Mouse (Mus musculus) bone marrow, adult 2 months (tissue): ENCODE results near the gene Traf5. TPM values are rescaled to one million over a fixed set of nuclear protein-coding genes. Genes with fewer than 3 reads are reported as not detected.

Experiments used
- H3K27ac ChIP-seq: fragments of 200-500 bp; 2 replicates; pipeline ENCODE4 v1.5.1; 2012; ENCODE audit warnings: low read depth, mild to moderate bottlenecking, control low read depth, inconsistent platforms, low read length; ENCODE audit not compliant: control insufficient read depth, poor library complexity, insufficient read depth
- H3K4me1 ChIP-seq: fragments of 200-500 bp; 2 replicates; pipeline ENCODE4 v1.6.1; 2011; ENCODE audit warnings: low read length; ENCODE audit not compliant: control insufficient read depth, insufficient read depth
- H3K4me3 ChIP-seq: fragments of 200-500 bp; replicated peaks from 2 replicates; pipeline ENCODE3; 2011; ENCODE audit warnings: mild to moderate bottlenecking, low read depth, low read length, control low read depth; ENCODE audit not compliant: control insufficient read depth
- CTCF ChIP-seq: fragments of 200-500 bp; IDR thresholded peaks from 2 replicates; pipeline ENCODE4 v1.5.1; 2011; ENCODE audit warnings: low read length, control low read depth; ENCODE audit not compliant: control insufficient read depth, insufficient read depth
- POLR2A ChIP-seq: fragments of 200-500 bp; IDR thresholded peaks from 2 replicates; pipeline ENCODE4 v1.6.1; 2011; ENCODE audit warnings: low read depth, mild to moderate bottlenecking, control low read depth, low read length, borderline replicate concordance; ENCODE audit not compliant: control insufficient read depth
- WGBS: fragments of 180-500 bp; shearing (Covaris S2); methylation state at CpG from one replicate; pipeline ENCODE4 v1.1.7; 2018; 5-methylcytosine and 5-hydroxymethylcytosine counted together
- polyA plus RNA-seq: library from polyadenylated mRNA; stranded (reverse); fragments of >200 nt; gene quantifications from 2 replicates; pipeline ENCODE4 v1.2.4, GENCODE M21; 2011; ENCODE audit warnings: low replicate concordance; ENCODE audit not compliant: missing spikeins, insufficient read depth, insufficient read length

The Traf5 gene
- polyA plus RNA-seq, 1 experiment: 35.4 TPM

- no peak overlapping the region for H3K4me3 ChIP-seq
- H3K27ac ChIP-seq: no peak overlapping the region
- WGBS: 93% methylated on average over 11 of the region's 11 CpGs
- no peak for TF ChIP-seq POLR2A
- TF ChIP-seq CTCF: no peak
- no peaks in the 10 kb centered on the region for H3K4me1 ChIP-seq
These were observed 8.4 kb upstream of the Traf5 start for GRCm38 (mm10) chr1:192100742-192101141.

DNA sequence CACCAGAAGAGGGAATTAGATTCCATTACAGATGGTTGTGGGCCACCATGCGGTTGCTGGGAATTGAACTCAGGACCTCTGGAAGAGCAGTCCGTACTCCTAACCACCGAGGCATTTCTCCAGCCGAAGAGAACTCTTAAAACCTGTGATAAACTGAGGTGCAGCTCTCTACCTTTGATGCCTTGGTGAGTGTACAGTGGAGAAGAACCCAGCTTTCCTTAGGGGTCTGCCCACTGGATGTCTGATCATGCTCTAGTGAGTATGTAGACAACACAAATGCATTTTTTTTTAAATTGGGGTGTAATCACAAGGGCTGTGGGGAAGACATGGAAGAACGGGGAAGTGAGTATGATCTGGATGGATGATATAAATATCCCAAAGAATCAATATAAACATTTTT, 3.3 kb upstream of the Traf5 start:
- no peak overlapping the region for H3K4me3 ChIP-seq
- no peak overlapping the region for H3K27ac ChIP-seq
- TF ChIP-seq POLR2A: no peak
- no peak for TF ChIP-seq CTCF
- no peaks in the 10 kb centered on the region; the same call in 1 of the 2 replicates for H3K4me1 ChIP-seq
- WGBS: 81% methylated on average over 5 of the region's 5 CpGs

GRCm38 (mm10) chr1:192094451-192095170, 2.3 kb upstream of the Traf5 start:
- H3K4me3 ChIP-seq: no peak overlapping the region
- H3K4me1 ChIP-seq: no peaks in the 10 kb centered on the region; the same call in 1 of the 2 replicates
- H3K27ac ChIP-seq: no peak overlapping the region
- TF ChIP-seq POLR2A: no peak
- TF ChIP-seq CTCF: peak; percentile 76
- WGBS: 56% methylated on average over 13 of the region's 13 CpGs

GRCm38 (mm10) chr1:192092879-192093660, 711 bp upstream of the Traf5 start:
- WGBS: 31% methylated on average over 16 of the region's 16 CpGs
- peaks cover 3% of the 10 kb centered on the region; the same call in 1 of the 2 replicates for H3K4me1 ChIP-seq
- H3K4me3 ChIP-seq: no peak overlapping the region
- peak overlapping the region; percentile 87; the same call in 1 of the 2 replicates for H3K27ac ChIP-seq
- TF ChIP-seq POLR2A (no peak), CTCF (peak; percentile 92)

DNA sequence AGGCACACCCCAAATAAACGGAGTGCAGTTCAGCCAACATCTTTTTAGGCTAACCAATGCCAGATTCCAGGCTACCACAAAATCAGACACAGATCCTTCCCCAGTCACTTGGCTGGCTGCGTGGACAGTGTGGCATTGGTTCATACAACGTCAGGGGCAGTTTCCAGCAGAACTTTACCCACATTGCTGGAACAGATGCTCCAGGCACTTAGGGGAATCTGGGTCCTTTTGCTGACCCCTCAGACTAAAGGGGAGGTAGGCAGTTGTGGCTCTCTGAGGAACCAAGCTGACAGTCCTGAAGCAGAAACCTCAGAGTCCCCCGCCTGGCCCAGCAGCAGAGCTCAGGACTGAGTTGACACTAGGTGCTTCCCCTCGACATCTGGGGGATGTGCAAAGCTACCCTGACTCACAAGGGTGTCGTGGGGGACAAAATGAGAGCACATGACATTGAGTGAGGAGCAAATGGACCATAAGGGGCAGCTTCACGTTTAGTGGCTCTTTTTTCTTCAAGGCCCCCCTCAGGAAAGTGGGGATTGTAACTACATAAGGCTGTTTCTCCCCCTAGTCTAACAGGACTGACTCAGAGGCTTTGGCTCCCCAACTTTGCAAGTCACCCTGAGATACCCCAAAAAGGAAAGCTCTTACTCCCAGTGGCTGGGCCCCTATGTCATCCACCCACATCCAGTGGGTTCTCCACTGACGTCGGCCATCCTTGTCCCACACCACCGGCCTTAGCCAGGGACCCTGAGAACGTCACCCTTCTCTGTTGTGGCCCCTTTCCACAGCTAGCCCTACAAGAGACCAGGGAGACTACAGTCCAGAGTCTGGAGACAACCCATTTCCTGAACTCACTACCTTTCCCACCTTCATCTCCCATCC, 1.4 kb downstream of the Traf5 start:
- no peak for TF ChIP-seq CTCF
- Histone ChIP-seq H3K27ac (peak overlapping the region; percentile 19; the same call in 1 of the 2 replicates), H3K4me1 (peaks cover 6% of the 10 kb centered on the region), H3K4me3 (peak overlapping the region; percentile 38)
- WGBS: 50% methylated on average over 11 of the region's 11 CpGs

DNA sequence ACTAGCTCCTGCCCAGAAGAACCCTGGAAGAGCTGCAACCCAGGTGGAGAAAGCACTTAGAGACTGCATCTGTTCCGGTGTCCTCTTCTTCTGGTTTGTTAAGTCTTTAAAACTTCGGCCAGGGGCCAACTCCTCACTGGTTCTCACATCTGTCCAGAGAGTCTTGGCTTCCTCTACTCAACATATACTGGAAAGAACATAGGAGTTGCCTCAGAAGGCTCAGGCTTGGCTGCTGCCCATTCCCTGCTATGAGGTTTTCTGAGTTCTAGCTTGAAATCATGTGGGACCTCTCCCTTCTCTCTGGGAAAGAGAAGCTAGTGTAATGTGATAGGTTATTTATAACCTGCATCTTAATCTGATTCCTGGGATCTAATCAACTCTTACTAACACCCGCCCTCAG, 2.1 kb downstream of the Traf5 start:
- H3K27ac ChIP-seq: peak overlapping the region; percentile 39
- no peak overlapping the region for H3K4me3 ChIP-seq
- TF ChIP-seq CTCF (no peak), POLR2A (no peak)
- H3K4me1 ChIP-seq: peaks cover 6% of the 10 kb centered on the region
- WGBS: 76% methylated on average over 3 of the region's 3 CpGs

DNA sequence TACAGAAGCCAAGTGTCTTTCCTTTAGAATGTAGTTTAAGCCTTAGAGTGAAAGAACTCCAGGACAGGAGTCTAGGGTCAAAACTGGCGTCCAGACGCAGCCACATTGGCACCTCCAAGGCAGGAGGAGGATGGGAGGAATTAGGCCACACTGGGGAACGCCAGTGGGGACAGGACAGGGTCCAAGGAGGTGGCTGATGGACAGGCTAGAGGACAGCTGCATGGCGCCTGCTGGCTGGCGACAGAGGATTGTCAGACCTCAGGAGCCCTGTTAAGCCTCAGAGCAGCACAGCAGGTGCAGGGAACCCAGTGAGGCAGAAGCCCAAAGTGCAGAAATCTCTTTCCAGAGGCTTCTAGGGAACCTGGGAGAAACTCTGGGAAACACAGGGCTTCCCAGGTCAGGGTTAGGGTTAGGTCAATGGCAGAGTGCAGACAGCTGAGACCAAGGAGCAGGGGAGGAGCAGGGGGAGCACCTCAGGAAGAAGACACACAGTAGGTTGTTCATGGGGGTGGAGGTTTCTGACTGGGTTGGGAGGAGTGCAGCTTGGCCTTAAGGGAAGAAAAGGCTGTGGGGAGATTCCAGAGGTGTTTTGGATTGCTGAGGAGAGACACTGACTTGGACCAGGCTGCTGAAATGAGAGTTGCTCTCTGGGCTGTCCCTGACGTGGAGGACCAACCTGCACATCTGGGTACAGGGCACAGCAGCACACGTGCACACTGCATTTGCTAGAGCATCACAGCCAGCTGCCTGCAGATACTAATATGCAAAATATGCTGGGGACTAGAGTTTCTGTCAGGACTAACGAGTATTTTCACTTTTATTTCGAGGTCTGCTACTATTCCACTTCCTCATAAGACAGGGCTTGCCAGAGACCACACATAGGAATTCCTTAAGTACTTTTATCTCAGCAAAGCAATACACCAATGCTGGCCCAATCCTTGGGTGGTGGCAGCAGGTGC, 2.9 kb downstream of the Traf5 start:
- Histone ChIP-seq H3K27ac (peak overlapping the region; percentile 40; the same call in 1 of the 2 replicates), H3K4me3 (no peak overlapping the region), H3K4me1 (peaks cover 6% of the 10 kb centered on the region)
- WGBS: 55% methylated on average over 9 of the region's 9 CpGs
- no peak for TF ChIP-seq CTCF

GRCm38 (mm10) chr1:192088011-192088410, 4.3 kb downstream of the Traf5 start:
- TF ChIP-seq POLR2A: no peak
- TF ChIP-seq CTCF: no peak
- Histone ChIP-seq H3K4me3 (no peak overlapping the region), H3K4me1 (peaks cover 6% of the 10 kb centered on the region), H3K27ac (no peak overlapping the region; the same call in 1 of the 2 replicates)
- WGBS: 52% methylated on average over 4 of the region's 4 CpGs
